Mouse (Mus musculus): Measurements from ENCODE around the gene Zfp784.

Zfp784 gene

GRCm38 (mm10) chr7:5057804-5058203, 19.6 kb upstream of the Zfp784 start:
- DNase-seq (ENCODE audit: low spot score), result no peak

- DNase-seq (ENCODE audit: low spot score), result no peak
Observed at GRCm38 (mm10) chr7:5057381-5057780, 19.1 kb upstream of the Zfp784 start.

GRCm38 (mm10) chr7:5056651-5057263, 18.5 kb upstream of the Zfp784 start:
- no peak for DNase-seq (ENCODE audit: low spot score)

- DNase-seq (ENCODE audit: low spot score), result no peak
Observed at GRCm38 (mm10) chr7:5053456-5054179, 15.4 kb upstream of the Zfp784 start.

- DNase-seq (ENCODE audit: low spot score), result no peak
Observed at GRCm38 (mm10) chr7:5052931-5053343, 14.7 kb upstream of the Zfp784 start.

GRCm38 (mm10) chr7:5052438-5052837, 14.2 kb upstream of the Zfp784 start:
- no peak for DNase-seq (ENCODE audit: low spot score)

- peak; percentile 73 for DNase-seq (ENCODE audit: low spot score)
Observed at GRCm38 (mm10) chr7:5051193-5052192, 13.2 kb upstream of the Zfp784 start, which contains the start of gene Zfp580. TSS of gene Zfp580 (plus strand) at chr7:5051538.

GRCm38 (mm10) chr7:5047313-5047712, 9.1 kb upstream of the Zfp784 start:
- DNase-seq (ENCODE audit: low spot score), result no peak

GRCm38 (mm10) chr7:5046112-5046511, 7.9 kb upstream of the Zfp784 start:
- DNase-seq (ENCODE audit: low spot score), result no peak

GRCm38 (mm10) chr7:5044981-5045380, 6.7 kb upstream of the Zfp784 start:
- no peak for DNase-seq (ENCODE audit: low spot score)

- DNase-seq (ENCODE audit: low spot score), result no peak
Observed at GRCm38 (mm10) chr7:5038940-5039339, 694 bp upstream of the Zfp784 start.

- DNase-seq (ENCODE audit: low spot score), result no peak
Observed at GRCm38 (mm10) chr7:5037467-5037866, 779 bp downstream of the Zfp784 start.

- DNase-seq (ENCODE audit: low spot score), result no peak
Observed at GRCm38 (mm10) chr7:5037026-5037425, 1.2 kb downstream of the Zfp784 start.

- DNase-seq (ENCODE audit: low spot score), result no peak
Observed at GRCm38 (mm10) chr7:5036136-5036535, 2.1 kb downstream of the Zfp784 start.

- no peak for DNase-seq (ENCODE audit: low spot score)
Observed at GRCm38 (mm10) chr7:5035628-5036027, 2.6 kb downstream of the Zfp784 start.

GRCm38 (mm10) chr7:5033818-5034217, 4.4 kb downstream of the Zfp784 start, which contains the start of gene 4632433K11Rik:
TSS of gene 4632433K11Rik (plus strand) at chr7:5034118.
- no peak for DNase-seq (ENCODE audit: low spot score)

GRCm38 (mm10) chr7:5031496-5031895, 6.8 kb downstream of the Zfp784 start:
- DNase-seq (ENCODE audit: low spot score), result no peak

- no peak for DNase-seq (ENCODE audit: low spot score)
Observed at GRCm38 (mm10) chr7:5030554-5031275, 7.5 kb downstream of the Zfp784 start.

- no peak for DNase-seq (ENCODE audit: low spot score)
Observed at GRCm38 (mm10) chr7:5029946-5030345, 8.3 kb downstream of the Zfp784 start.

- DNase-seq (ENCODE audit: low spot score), result no peak
Observed at GRCm38 (mm10) chr7:5029543-5029942, 8.7 kb downstream of the Zfp784 start.

GRCm38 (mm10) chr7:5021197-5021596, 17.0 kb downstream of the Zfp784 start:
- DNase-seq (ENCODE audit: low spot score), result no peak

GRCm38 (mm10) chr7:5020685-5021084, 17.6 kb downstream of the Zfp784 start:
- no peak for DNase-seq (ENCODE audit: low spot score)
